Mouse (Mus musculus) brain, embryonic 18.5 days (tissue): ENCODE results near the gene Mrps18b.

Experiments
- DNase-seq: peaks from one replicate; pipeline ENCODE4 v3.0.0-alpha.2; 2012; ENCODE audit warnings: low read depth, low spot score

The Mrps18b gene

DNA sequence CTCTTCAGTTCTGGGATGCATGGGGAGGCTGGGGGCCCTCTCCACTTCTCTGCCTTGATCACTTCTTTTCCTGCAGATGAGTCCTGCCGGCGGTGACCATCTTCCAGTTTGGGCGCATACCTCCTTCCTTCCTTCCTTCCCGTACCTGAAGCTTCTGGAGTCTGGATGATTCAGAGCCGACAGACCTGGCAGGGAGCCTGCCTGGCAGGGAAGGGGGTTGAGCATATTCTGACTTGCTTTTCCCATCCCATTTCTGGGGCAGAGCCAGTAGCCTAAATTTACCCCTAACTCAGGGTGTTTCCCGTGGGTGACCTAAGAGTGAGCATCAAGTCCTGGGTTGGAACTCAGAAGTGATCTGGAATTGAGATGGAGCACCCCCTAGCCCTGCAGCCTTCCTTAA lies 41.5 kb downstream of the Mrps18b start:
- no peak for DNase-seq

DNA sequence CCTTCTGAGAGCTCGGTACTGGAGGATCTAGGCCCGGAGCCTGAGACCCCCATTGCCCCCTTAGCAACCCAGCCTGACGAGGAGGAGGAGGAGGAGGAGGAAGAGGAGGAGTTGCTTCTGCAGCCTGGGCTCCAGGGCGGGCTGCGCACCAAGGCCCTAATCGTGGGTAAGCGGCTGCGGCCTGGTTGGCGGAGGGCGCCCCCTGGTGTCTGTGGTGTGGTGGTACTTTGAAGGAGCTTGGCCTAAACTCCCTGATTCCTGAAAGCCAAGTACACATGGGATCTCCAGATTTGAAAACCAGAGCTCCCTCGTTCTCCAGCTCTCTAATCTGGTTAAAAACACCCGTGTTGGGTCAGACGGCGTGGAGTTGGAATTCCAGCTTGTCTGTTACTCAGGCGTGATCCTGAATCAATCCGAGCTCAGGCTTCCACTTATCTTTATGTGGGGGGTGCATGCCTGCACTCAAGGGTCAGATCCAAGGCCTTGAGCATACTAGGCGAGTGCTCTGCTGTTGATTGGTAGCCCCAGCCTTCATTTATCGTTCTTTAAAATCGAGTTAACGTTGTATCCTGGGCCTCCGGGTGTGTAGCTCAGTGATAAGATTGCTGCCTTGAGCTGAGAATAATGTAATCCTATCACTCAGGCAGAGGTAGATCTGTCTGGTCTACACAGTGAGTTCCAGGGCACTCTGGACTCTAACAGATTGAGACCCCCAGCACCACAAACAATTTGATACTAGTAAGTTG lies 42.2 kb downstream of the Mrps18b start:
- no peak for DNase-seq

DNA sequence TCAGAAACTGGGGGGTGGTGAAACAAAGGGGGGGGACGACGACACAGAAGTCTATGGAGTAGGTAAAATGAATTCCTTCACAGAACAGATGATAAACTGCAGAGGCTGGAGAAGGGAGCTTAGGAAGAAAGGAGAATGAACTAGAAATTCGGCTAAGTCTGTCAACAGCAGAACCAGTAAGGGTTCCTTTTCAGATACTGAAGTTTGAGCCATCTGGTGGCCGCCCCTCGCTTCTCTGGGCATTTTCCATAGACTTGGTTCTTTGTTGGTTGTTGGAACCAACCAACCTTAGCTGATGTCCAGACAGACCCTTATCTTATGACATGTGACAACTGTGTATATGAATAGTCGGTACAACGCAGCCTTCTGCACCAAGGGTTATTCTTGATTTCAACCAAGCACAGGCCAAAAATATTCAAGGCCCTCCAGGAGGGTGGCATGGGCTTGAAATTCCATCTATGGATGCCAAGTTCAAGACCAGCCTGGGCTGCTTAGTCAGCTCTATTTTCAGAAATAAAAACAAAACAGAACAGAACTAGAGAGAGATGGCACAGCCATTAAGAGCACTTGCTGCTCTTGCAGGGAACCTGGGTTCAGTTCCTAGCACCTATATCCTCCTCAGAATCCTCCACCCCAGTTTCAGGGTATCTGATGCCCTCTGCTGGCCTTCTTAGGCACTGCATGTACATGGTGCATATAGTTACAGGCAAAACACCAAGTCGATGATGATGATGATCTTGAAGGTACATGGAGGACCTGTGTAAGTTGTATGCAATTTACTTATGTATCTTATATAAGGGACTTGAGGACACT lies 45.1 kb downstream of the Mrps18b start:
- DNase-seq = no peak

DNA sequence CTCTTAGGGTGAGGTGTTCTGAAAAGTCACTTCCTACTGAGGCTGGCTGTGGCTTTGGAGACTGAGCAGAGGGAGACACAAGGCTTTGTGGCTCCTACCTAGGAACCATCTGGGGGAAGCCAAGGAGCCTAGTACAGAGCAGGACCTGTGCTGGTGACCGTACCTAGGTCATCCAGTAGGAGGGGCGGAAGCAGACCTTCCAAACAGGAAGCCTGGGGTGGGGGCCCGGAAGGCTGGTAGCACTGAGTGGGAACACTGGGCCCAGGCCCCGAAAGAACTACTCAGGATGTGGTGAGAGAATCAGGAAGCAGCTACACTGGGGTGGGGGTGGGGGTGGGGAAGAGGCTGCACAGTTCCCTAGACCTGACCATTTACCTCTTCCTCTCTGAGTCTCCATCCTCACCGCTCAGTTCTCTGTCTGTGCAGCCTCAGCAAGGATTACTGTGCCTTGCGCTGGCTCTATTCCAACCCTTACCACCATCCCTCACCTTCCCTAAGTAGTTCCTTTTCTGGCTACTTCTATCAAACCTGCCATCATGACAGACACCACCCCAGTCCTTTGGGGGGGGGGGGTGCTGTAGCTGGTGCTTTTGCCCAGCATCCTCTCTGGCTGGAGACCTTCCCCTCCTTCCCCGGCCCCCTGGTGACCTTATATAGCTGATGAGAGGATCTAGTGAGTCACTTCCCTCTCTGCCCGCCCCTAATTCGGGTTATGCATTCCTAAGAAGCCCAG lies 45.9 kb downstream of the Mrps18b start:
- no peak for DNase-seq

DNA sequence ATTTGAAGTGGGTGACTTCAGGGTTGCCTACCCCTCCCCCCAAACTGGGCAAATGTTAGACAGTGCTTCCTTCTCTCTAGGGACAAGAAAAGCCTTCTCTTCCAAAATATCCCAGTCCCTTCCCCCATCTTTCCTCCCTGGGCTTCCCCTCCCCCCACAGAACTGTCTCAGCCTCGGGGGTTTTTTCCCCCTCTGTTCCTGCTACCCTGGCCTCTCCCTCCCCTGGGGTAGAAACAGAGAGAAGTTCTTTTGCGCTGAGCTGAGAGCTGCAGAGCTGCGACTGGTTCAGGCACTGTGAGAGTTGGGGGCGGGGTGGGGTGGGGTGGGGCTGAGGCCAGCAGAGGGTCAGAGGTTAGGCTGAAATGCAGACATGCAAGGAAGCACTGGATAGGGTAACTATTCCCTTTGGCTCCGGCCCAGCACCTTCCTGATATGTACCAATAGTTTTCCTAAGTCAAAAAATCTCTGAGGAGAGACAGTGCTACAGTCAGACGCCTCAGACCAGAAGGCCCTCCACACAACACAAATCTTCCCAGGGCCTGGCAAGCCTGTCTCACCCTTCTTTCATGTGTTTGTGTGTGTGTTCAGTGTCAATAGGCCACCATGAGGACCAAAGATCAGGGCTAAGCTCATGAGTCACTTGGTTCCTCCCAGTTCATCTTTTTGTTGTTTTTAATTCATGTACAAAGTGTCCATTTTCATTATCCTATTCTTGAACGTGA lies 46.7 kb downstream of the Mrps18b start:
- DNase-seq = no peak

DNA sequence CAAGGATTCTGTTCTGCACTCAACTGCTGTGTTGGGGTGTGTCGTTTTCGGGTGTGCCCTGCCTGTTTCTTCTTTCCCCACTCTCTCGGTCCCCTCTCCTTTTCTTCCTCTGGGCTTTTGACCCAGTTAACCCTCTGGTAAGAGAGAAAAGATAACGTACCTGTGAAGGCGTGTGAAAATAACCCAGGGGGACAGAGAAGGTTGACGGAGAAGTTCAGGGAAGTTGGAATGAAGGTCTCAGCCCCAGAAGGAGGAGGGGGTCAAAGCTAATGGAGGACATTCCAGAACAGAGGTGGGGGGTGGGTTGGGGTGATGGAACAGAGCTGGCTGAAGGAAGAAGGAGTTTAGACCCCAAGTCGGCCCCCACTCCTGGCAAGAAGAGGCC lies 47.2 kb downstream of the Mrps18b start:
- DNase-seq = no peak

DNA sequence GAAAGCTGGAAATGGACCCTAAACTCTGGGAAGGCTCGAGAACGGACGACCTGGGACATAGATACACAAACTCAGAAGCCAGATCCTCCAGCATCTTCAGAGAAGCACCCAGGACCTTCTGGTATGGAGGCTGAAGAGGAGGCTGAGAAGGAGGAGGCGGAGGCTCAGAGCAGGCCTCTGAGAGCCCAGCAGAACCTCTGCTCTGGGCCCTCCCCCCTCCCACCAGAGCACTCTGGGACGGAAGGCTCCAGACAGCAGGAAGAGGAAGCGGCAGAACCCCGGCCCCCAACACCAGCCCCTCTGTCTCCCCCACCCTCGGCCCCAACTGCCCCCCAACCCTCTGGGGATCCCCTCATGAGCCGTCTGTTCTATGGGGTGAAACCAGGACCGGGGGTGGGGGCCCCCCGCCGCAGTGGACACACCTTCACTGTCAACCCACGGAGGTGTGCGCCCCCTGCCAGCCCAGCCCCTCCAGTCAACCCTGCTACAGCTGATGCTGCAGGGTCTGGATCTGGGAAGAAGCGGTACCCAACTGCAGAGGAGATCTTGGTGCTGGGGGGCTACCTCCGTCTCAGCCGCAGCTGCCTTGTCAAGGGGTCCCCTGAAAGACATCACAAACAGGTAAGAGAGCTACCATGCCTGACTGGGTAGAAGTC lies 47.9 kb downstream of the Mrps18b start:
- no peak for DNase-seq

DNA sequence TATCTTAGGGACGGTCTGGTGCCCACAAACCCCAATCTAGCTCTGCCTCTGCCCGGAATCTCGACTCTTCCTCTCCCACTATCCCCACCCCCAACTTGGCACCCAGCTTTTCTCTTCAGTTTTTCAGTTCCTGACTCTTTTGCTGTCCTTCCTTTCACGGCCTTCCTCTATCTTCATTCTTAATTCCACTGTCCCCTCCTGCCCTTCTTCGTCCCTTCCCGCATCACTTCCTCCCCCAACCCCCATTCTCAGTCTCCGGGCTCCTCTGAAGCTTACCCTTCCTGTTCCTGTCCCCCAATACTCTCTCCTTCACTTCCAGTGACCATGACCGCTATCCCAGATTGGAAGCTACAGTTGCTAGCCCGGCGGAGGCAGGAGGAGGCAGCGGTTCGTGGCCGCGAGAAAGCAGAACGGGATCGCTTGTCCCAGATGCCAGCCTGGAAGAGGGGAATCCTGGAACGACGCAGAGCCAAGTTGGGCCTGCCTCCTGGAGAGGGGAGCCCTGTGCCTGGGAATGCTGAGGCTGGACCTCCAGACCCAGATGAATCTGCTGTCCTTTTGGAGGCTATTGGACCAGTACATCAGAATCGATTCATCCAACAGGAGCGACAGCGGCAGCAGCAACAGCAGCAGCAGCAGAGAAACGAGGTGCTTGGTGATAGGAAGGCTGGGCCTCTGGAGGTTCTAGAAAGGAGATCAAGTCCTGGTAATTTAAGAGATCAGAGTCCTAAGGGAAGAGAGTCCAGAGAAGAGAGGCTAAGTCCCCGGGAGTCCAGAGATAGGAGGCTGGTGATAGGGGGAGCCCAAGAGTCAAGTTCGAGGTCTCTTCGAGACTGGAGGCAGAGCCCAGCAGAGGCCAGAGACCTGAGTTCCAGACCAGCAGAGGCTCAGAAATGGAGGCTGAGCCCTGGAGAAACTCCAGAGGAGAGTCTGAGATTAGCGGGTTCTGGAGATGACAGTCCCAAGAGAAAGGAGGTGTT lies 49.0 kb downstream of the Mrps18b start:
- DNase-seq = no peak

DNA sequence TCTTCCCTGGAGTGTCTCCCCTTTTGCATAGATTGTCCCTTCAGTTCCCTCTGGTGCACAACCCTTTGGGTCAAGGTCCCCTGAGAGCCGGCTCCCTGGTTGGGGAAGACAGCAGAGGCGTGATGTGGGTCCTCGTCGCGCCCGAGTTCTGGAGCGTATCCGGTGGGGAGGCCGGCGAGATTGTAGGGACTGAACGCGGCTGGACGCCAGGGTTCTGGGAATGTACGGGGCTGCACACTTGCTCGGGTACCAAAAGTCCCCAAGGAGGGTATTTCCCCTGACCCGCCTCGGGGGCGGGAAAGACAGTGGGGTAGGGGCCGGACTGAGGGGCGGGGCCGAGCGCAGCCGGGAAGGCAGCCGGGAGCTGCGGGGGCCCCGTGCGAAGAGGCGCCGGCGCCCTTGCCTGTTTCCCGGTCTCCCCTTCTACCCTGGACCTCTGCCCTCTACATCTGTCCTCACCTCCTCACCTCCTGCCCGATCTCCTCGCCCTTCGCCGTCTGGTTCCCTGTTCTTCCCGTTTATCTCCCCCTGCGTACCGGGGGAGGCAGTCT lies 49.8 kb downstream of the Mrps18b start:
- DNase-seq = no peak

DNA sequence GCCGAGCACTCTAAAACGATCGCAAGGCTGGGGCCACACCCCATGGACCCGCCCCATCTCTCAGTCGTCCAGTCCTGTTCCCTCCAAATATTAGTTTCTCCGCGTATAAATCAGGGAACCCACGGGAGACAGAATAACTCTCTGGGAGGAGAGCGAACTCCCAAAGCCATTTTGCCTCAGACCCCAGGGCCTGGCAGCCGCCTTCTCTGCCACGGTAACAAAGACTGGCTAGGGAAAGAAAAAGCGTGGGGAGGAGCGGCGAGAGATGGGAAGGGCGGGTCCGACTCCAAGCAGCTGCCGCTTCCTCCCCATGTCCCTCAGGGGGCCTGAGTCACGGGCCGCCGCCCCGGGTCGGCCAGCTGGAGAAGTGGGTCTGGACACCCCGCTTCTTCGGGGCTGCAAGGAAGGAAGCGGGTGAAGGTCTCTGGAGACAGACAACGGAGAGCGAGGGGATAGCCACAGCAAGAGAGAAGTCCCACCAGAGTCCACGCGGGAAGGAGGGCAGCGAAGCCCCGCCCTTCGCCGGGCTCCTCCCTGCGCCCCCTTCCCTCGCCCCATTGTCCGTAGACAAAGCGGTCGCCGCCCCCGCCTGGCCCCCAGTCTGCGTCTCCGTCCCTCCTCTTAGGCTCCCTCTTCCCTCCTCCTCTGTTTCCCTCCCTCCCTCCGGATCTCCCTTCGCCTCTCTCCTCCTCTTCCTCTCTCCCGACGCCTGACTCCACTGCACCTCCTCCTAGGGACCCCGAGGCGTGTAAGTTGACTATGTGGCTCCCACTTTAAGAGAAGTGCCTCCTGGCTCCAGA lies 50.5 kb downstream of the Mrps18b start, which contains the start of gene Ppp1r18:
Ppp1r18 (plus strand) TSS at position 113 of the 800 bp plus-strand sequence.
- DNase-seq = no peak

DNA sequence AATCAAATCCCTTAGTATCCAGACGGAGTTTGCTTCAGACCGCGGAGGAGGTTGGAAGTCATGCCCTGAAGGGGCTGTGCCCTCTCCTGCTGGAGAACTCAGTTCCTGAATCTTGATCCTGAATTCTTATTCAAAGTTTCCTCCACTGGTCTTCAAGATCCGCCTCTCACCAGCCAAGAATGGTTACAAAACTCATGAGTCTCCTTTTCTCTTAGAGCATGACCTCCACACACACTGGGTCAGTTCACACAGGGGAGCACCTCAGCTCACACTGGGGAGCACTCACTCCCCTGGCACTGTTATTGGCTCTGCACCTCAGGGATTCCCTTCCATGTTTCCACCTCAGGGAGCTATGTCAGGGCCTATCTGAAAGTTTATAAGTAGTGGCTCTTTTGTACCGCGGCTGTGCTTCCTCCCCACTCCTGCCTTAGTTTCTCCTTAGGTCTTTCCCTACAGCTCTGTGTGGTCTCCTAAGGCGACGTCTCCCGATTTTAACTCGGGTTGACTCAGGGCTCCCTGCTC lies 51.3 kb downstream of the Mrps18b start:
- no peak for DNase-seq

DNA sequence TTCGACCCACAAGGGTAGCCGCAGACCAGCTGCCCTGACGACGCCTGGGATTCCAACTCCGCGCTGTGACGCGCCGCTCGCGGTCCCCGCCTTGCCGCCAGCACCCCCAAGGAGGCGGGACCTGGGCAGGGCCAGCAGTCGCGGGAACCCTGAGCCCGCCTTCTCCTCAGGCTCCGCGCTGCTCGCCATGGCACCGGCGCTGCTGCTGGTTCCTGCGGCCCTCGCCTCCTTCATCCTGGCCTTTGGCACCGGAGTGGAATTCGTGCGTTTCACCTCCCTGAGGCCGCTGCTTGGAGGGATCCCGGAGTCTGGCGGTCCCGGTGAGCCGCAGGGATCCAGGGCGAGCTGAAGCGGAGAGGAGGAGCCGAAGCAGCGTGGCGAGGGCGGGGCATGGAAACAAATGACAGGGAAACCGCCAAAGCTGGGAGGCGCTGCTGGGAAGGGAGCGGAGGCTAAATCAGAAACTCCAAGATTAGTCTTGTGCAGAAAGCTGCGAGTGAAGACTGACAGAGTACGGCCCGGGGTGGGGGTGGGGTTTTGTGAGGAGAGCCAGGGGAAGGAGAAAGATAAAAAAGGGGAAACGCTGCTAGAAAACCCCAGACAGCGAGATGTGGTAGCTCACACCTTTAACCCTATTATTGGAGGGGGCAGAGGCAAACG lies 54.9 kb downstream of the Mrps18b start, which contains the start of gene Nrm:
Nrm (plus strand) TSS at position 121 of the 660 bp plus-strand sequence.
- DNase-seq = no peak

DNA sequence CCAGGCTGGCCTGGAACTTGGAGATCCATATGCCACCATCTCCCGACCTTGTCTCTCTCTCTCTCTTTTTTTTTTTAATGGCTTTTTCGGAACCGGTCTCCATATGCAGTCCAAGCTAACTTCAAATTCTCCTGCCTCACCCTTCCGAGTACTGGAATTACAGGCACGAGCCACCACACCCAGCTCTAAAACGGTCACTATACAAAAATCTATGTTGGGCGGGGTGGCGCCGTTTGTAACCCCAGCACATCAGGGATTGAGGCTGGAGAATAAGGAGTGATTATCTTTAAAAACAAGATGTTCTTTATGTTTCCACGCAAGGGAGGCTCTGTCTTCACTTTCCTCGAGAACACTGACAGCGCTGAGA lies 55.4 kb downstream of the Mrps18b start:
- DNase-seq = no peak
